Mouse (Mus musculus): Measurements from ENCODE around the gene Ptdss2. TPM values are rescaled to one million over a fixed set of nuclear protein-coding genes. Genes with fewer than 3 reads are reported as not detected.
A peak's percentile ranks its signal among the peaks of the same experiment; 100 is the strongest.

Gene Ptdss2
- polyA plus RNA-seq, 1 experiment from 2014 or later, result 82.6 TPM

- H3K9me3 ChIP-seq (replicated peaks; ENCODE audit: control insufficient read depth, low read length, poor library complexity, severe bottlenecking), result no peaks in the 10 kb centered on the region
- no peak overlapping the region for H3K27ac ChIP-seq (ENCODE audit: low read length)
- no peaks in the 10 kb centered on the region for H3K27me3 ChIP-seq (ENCODE audit: control insufficient read depth, insufficient read depth, low read depth, low read length)
- no peak overlapping the region for H3K4me3 ChIP-seq (ENCODE audit: low read depth, low read length)
- no peaks in the 10 kb centered on the region for H3K4me1 ChIP-seq (ENCODE audit: control insufficient read depth, insufficient read depth, low read length)
- no peaks in the 10 kb centered on the region for H3K36me3 ChIP-seq (ENCODE audit: control insufficient read depth, insufficient read depth, low read length)
- H3K9ac ChIP-seq (ENCODE audit: low read depth, low read length), result no peak overlapping the region
- H3K4me2 ChIP-seq (ENCODE audit: low read length), result no peak overlapping the region
- ATAC-seq, result no peak
- 75% methylated on average over 3 of the region's 3 CpGs for whole genome bisulfite sequencing
These were observed 2.7 kb upstream of the Ptdss2 start for GRCm38 (mm10) chr7:141119487-141119886.

- H3K9ac ChIP-seq (ENCODE audit: low read depth, low read length), result no peak overlapping the region
- H3K9me3 ChIP-seq (replicated peaks; ENCODE audit: control insufficient read depth, low read length, poor library complexity, severe bottlenecking), result no peaks in the 10 kb centered on the region
- H3K4me3 ChIP-seq (ENCODE audit: low read depth, low read length), result no peak overlapping the region
- H3K4me2 ChIP-seq (ENCODE audit: low read length), result no peak overlapping the region
- WGBS, result 84% methylated on average over 3 of the region's 3 CpGs
- no peak for ATAC-seq
- H3K27me3 ChIP-seq (ENCODE audit: control insufficient read depth, insufficient read depth, low read depth, low read length), result no peaks in the 10 kb centered on the region
- no peaks in the 10 kb centered on the region for H3K36me3 ChIP-seq (ENCODE audit: control insufficient read depth, insufficient read depth, low read length)
- H3K4me1 ChIP-seq (ENCODE audit: control insufficient read depth, insufficient read depth, low read length), result no peaks in the 10 kb centered on the region
- H3K27ac ChIP-seq (ENCODE audit: low read length), result no peak overlapping the region
These were observed 1.6 kb upstream of the Ptdss2 start for GRCm38 (mm10) chr7:141120605-141121004.

- whole genome bisulfite sequencing, result 82% methylated on average over 5 of the region's 5 CpGs
These were observed 1.1 kb upstream of the Ptdss2 start for GRCm38 (mm10) chr7:141121051-141121531.

GRCm38 (mm10) chr7:141122689-141123516 is 721 bp downstream of the Ptdss2 start:
- Histone ChIP-seq H3K9ac (ENCODE audit: low read depth, low read length) (peak overlapping the region; percentile 73), H3K4me1 (ENCODE audit: control insufficient read depth, insufficient read depth, low read length) (no peaks in the 10 kb centered on the region), H3K36me3 (ENCODE audit: control insufficient read depth, insufficient read depth, low read length) (no peaks in the 10 kb centered on the region), H3K9me3 (replicated peaks; ENCODE audit: control insufficient read depth, low read length, poor library complexity, severe bottlenecking) (no peaks in the 10 kb centered on the region), H3K27ac (ENCODE audit: low read length) (peak overlapping the region; percentile 80), H3K4me2 (ENCODE audit: low read length) (peak overlapping the region; percentile 59), H3K4me3 (ENCODE audit: low read depth, low read length) (peak overlapping the region; percentile 63), H3K27me3 (ENCODE audit: control insufficient read depth, insufficient read depth, low read depth, low read length) (no peaks in the 10 kb centered on the region)
- WGBS, result 2% methylated on average over 29 of the region's 29 CpGs
- peak; percentile 95 for ATAC-seq

More at GRCm38 (mm10) chr7:141121051-141121531, 1.1 kb upstream of the Ptdss2 start:
- Histone ChIP-seq H3K9ac (ENCODE audit: low read depth, low read length) (no peak overlapping the region), H3K9me3 (replicated peaks; ENCODE audit: control insufficient read depth, low read length, poor library complexity, severe bottlenecking) (no peaks in the 10 kb centered on the region), H3K4me2 (ENCODE audit: low read length) (no peak overlapping the region), H3K27ac (ENCODE audit: low read length) (no peak overlapping the region), H3K36me3 (ENCODE audit: control insufficient read depth, insufficient read depth, low read length) (no peaks in the 10 kb centered on the region), H3K27me3 (ENCODE audit: control insufficient read depth, insufficient read depth, low read depth, low read length) (no peaks in the 10 kb centered on the region), H3K4me1 (ENCODE audit: control insufficient read depth, insufficient read depth, low read length) (no peaks in the 10 kb centered on the region), H3K4me3 (ENCODE audit: low read depth, low read length) (no peak overlapping the region)
- ATAC-seq, result no peak

GRCm38 (mm10) chr7:141123517-141123856 is 1.3 kb downstream of the Ptdss2 start:
- peak overlapping the region; percentile 59 for H3K4me2 ChIP-seq (ENCODE audit: low read length)
- H3K9me3 ChIP-seq (replicated peaks; ENCODE audit: control insufficient read depth, low read length, poor library complexity, severe bottlenecking), result no peaks in the 10 kb centered on the region
- peak overlapping the region; percentile 63 for H3K4me3 ChIP-seq (ENCODE audit: low read depth, low read length)
- H3K27ac ChIP-seq (ENCODE audit: low read length), result peak overlapping the region; percentile 80
- WGBS, result 2% methylated on average over 15 of the region's 15 CpGs
- H3K36me3 ChIP-seq (ENCODE audit: control insufficient read depth, insufficient read depth, low read length), result no peaks in the 10 kb centered on the region
- H3K27me3 ChIP-seq (ENCODE audit: control insufficient read depth, insufficient read depth, low read depth, low read length), result no peaks in the 10 kb centered on the region
- H3K9ac ChIP-seq (ENCODE audit: low read depth, low read length), result peak overlapping the region; percentile 73
- no peaks in the 10 kb centered on the region for H3K4me1 ChIP-seq (ENCODE audit: control insufficient read depth, insufficient read depth, low read length)
- ATAC-seq, result no peak

- peaks cover 10% of the 10 kb centered on the region for H3K4me1 ChIP-seq (ENCODE audit: control insufficient read depth, insufficient read depth, low read length)
- H3K9me3 ChIP-seq (replicated peaks; ENCODE audit: control insufficient read depth, low read length, poor library complexity, severe bottlenecking), result no peaks in the 10 kb centered on the region
- peaks cover 10% of the 10 kb centered on the region; the same call in 1 of the 2 replicates for H3K36me3 ChIP-seq (ENCODE audit: control insufficient read depth, insufficient read depth, low read length)
- peak overlapping the region; percentile 92 for H3K4me2 ChIP-seq (ENCODE audit: low read length)
- H3K27ac ChIP-seq (ENCODE audit: low read length), result peak overlapping the region; percentile 63
- no peaks in the 10 kb centered on the region for H3K27me3 ChIP-seq (ENCODE audit: control insufficient read depth, insufficient read depth, low read depth, low read length)
- WGBS, result under 1% methylated on average over 59 of the region's 59 CpGs
- ATAC-seq, result peak; percentile 99
- H3K9ac ChIP-seq (ENCODE audit: low read depth, low read length), result peak overlapping the region; percentile 95
- H3K4me3 ChIP-seq (ENCODE audit: low read depth, low read length), result peak overlapping the region; percentile 84
These were observed 9.0 kb downstream of the Ptdss2 start for GRCm38 (mm10) chr7:141131024-141131820.

GRCm38 (mm10) chr7:141131904-141132755 is 9.9 kb downstream of the Ptdss2 start:
- no peaks in the 10 kb centered on the region for H3K9me3 ChIP-seq (replicated peaks; ENCODE audit: control insufficient read depth, low read length, poor library complexity, severe bottlenecking)
- H3K27me3 ChIP-seq (ENCODE audit: control insufficient read depth, insufficient read depth, low read depth, low read length), result no peaks in the 10 kb centered on the region
- H3K4me2 ChIP-seq (ENCODE audit: low read length), result peak overlapping the region; percentile 92
- peak overlapping the region; percentile 95 for H3K9ac ChIP-seq (ENCODE audit: low read depth, low read length)
- ATAC-seq, result no peak
- peaks cover 10% of the 10 kb centered on the region for H3K4me1 ChIP-seq (ENCODE audit: control insufficient read depth, insufficient read depth, low read length)
- peak overlapping the region; percentile 84 for H3K4me3 ChIP-seq (ENCODE audit: low read depth, low read length)
- no peak overlapping the region for H3K27ac ChIP-seq (ENCODE audit: low read length)
- 62% methylated on average over 12 of the region's 12 CpGs for WGBS
- H3K36me3 ChIP-seq (ENCODE audit: control insufficient read depth, insufficient read depth, low read length), result peaks cover 16% of the 10 kb centered on the region; the same call in 1 of the 2 replicates

- no peak overlapping the region for H3K27ac ChIP-seq (ENCODE audit: low read length)
- 93% methylated on average over 4 of the region's 4 CpGs for WGBS
- no peaks in the 10 kb centered on the region for H3K4me1 ChIP-seq (ENCODE audit: control insufficient read depth, insufficient read depth, low read length)
- no peaks in the 10 kb centered on the region for H3K27me3 ChIP-seq (ENCODE audit: control insufficient read depth, insufficient read depth, low read depth, low read length)
- H3K4me2 ChIP-seq (ENCODE audit: low read length), result no peak overlapping the region
- H3K9me3 ChIP-seq (replicated peaks; ENCODE audit: control insufficient read depth, low read length, poor library complexity, severe bottlenecking), result no peaks in the 10 kb centered on the region
- H3K9ac ChIP-seq (ENCODE audit: low read depth, low read length), result no peak overlapping the region
- H3K4me3 ChIP-seq (ENCODE audit: low read depth, low read length), result no peak overlapping the region
- H3K36me3 ChIP-seq (ENCODE audit: control insufficient read depth, insufficient read depth, low read length), result peaks cover 18% of the 10 kb centered on the region
- no peak for ATAC-seq
These were observed 19.1 kb downstream of the Ptdss2 start for GRCm38 (mm10) chr7:141141326-141141725.
